Mouse (Mus musculus) midbrain, embryonic 12.5 days (tissue): ENCODE measurements at regions not wholly inside any gene's neighbourhood (a gene's known extent, or its start where the extent isn't known, plus 50 kb on each side); places are given as distances from the start of the nearest gene placed in this dataset.

ENCODE experiments used
- ATAC-seq: fragments of 200-750 bp; cut with Nextera tagmentation; 2 replicates; pipeline ENCODE4 v1.8.0; 2017; ENCODE audit warnings: low read depth, moderate TSS enrichment, moderate library complexity; ENCODE audit not compliant: low FRiP score
- H3K27ac ChIP-seq: fragments of 300-500 bp; sonication (generic); replicated peaks from 2 replicates; pipeline ENCODE4 v1.5.1; 2016; ENCODE audit warnings: mild to moderate bottlenecking
- H3K27me3 ChIP-seq: fragments of 300-500 bp; sonication (generic); 2 replicates; pipeline ENCODE4 v1.6.1; 2016; ENCODE audit warnings: mild to moderate bottlenecking
- H3K36me3 ChIP-seq: fragments of 300-500 bp; sonication (generic); 2 replicates; pipeline ENCODE4 v1.6.1; 2016
- H3K4me1 ChIP-seq: fragments of 300-500 bp; sonication (generic); 2 replicates; pipeline ENCODE4 v1.6.1; 2016
- H3K4me2 ChIP-seq: fragments of 300-500 bp; sonication (generic); replicated peaks from 2 replicates; pipeline ENCODE4 v1.6.1; 2016; ENCODE audit warnings: mild to moderate bottlenecking, moderate library complexity
- H3K4me3 ChIP-seq: fragments of 300-500 bp; sonication (generic); 2 replicates; pipeline ENCODE4 v1.5.1; 2016; ENCODE audit warnings: mild to moderate bottlenecking
- H3K9ac ChIP-seq: fragments of 300-500 bp; sonication (generic); replicated peaks from 2 replicates; pipeline ENCODE4 v1.6.1; 2016; ENCODE audit warnings: mild to moderate bottlenecking, moderate library complexity
- H3K9me3 ChIP-seq: fragments of 300-500 bp; sonication (generic); 2 replicates; pipeline ENCODE4 v1.6.1; 2016; ENCODE audit warnings: mild to moderate bottlenecking
- WGBS: fragments of 180-500 bp; shearing (Covaris S2); methylation state at CpG from one replicate; pipeline ENCODE4 v1.1.7; 2016; 5-methylcytosine and 5-hydroxymethylcytosine counted together

DNA sequence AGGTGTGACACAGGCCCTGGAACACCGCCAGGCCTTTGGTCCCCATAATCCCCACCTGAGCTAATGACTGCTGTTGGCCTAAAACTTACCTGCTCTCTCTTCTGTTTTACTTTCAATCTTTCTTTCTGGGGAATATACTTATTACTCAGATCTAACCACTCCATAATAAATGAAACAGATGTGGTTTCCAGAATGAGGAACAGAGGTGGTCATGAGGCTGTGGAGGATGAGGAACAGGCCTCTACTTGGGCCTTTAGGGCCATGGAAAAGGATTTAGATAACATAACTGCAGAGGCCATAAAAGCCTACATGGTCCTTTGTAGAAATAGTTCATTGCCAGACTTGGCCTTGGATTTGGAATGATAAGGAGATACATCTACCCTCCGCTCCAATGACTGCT is 74.1 kb downstream of the B3gnt5 start:
- no peak for ATAC-seq
- Histone ChIP-seq H3K4me3 (no peak overlapping the region), H3K9me3 (no peaks in the 10 kb centered on the region), H3K36me3 (no peaks in the 10 kb centered on the region), H3K4me2 (no peak overlapping the region), H3K9ac (no peak overlapping the region), H3K27me3 (no peaks in the 10 kb centered on the region), H3K4me1 (no peaks in the 10 kb centered on the region), H3K27ac (no peak overlapping the region)
- 98% methylated on average over 2 of the region's 2 CpGs for WGBS

GRCm38 (mm10) chr16:19834750-19835149 is 74.7 kb downstream of the B3gnt5 start:
- Histone ChIP-seq H3K36me3 (no peaks in the 10 kb centered on the region), H3K4me1 (no peaks in the 10 kb centered on the region), H3K9me3 (no peaks in the 10 kb centered on the region), H3K9ac (no peak overlapping the region), H3K27ac (no peak overlapping the region), H3K27me3 (no peaks in the 10 kb centered on the region), H3K4me2 (no peak overlapping the region), H3K4me3 (no peak overlapping the region)
- WGBS: 83% methylated on average over 2 of the region's 2 CpGs
- no peak for ATAC-seq

DNA sequence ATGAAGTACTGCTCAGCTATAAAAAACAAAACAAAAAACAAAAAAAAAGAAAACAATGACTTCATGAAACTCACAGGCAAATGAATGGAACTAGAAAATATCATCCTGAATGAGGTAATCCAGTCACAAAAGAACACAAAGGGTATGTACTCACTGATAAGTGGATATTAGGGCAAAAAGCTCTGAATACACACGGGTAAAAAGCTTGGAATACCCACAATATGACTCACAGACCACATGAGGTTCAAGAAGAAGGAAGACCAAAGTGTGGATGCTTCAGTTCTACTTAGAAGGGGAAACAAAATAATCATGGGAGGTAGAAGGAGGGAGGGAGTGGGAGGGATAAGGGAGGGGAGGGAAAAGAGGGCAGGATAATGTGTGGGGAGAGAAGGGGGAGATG is 79.8 kb downstream of the B3gnt5 start:
- Histone ChIP-seq H3K36me3 (no peaks in the 10 kb centered on the region), H3K9me3 (no peaks in the 10 kb centered on the region), H3K4me3 (no peak overlapping the region), H3K4me2 (no peak overlapping the region), H3K4me1 (no peaks in the 10 kb centered on the region), H3K27me3 (no peaks in the 10 kb centered on the region), H3K9ac (no peak overlapping the region), H3K27ac (no peak overlapping the region)
- WGBS: 46% methylated on average over 1 of the region's 1 CpGs
- ATAC-seq: no peak

DNA sequence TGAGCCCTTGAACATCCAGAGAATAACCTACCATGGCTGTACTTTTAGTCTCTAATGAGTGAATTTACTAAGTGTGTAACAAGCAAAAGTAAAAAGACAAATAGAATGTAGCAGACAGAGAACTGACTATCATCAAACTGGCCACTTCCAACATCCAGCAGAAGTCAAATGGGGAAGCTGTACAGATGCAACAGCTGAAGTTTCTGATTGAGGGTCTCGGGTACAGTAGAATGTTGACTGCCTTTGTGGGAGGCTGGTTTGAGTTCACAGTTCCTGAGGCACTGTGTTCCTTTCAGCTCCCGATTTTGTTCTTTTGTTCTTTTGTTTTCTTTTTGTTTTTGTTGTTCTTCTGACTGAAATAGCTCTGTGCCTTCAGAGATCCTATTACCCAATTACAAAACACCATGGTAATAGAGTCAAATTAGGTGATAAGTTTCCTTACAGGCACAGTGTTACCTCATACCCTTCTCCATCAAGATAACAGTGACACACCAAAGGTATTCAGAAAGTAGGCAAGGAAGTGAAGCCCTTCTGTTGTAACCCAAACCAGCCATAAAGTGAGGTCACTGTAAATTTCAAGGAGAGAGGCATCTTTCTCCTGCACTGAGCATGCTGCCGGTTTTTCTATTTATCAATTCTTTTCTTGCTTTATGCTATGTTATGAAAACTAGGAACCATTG is 82.5 kb downstream of the B3gnt5 start:
- H3K9me3 ChIP-seq: no peaks in the 10 kb centered on the region

GRCm38 (mm10) chr16:19843738-19844137 is 83.7 kb downstream of the B3gnt5 start:
- no peaks in the 10 kb centered on the region for H3K27me3 ChIP-seq
- no peaks in the 10 kb centered on the region for H3K36me3 ChIP-seq
- no peak overlapping the region for H3K9ac ChIP-seq
- H3K27ac ChIP-seq: no peak overlapping the region
- no peaks in the 10 kb centered on the region for H3K4me1 ChIP-seq
- ATAC-seq: no peak
- H3K4me3 ChIP-seq: no peak overlapping the region
- H3K4me2 ChIP-seq: no peak overlapping the region
- no peaks in the 10 kb centered on the region for H3K9me3 ChIP-seq

More for the DNA sequence above, 82.5 kb downstream of the B3gnt5 start:
- H3K4me1 ChIP-seq: no peaks in the 10 kb centered on the region
- 67% methylated on average over 3 of the region's 3 CpGs for WGBS
- ATAC-seq: no peak
- no peaks in the 10 kb centered on the region for H3K27me3 ChIP-seq
- H3K9ac ChIP-seq: no peak overlapping the region
- H3K4me2 ChIP-seq: no peak overlapping the region
- no peak overlapping the region for H3K27ac ChIP-seq
- H3K4me3 ChIP-seq: no peak overlapping the region
- no peaks in the 10 kb centered on the region for H3K36me3 ChIP-seq

- 0 out of 2 replicates have a peak, but pooled peaks have one; percentile 19 for ATAC-seq
- Histone ChIP-seq H3K27ac (no peak overlapping the region), H3K27me3 (no peaks in the 10 kb centered on the region), H3K9ac (no peak overlapping the region), H3K4me3 (no peak overlapping the region), H3K4me1 (no peaks in the 10 kb centered on the region), H3K36me3 (no peaks in the 10 kb centered on the region), H3K9me3 (no peaks in the 10 kb centered on the region), H3K4me2 (no peak overlapping the region)
- WGBS: 52% methylated on average over 1 of the region's 1 CpGs
Observed at GRCm38 (mm10) chr16:19848395-19848794, 88.4 kb downstream of the B3gnt5 start.

- H3K36me3 ChIP-seq: no peaks in the 10 kb centered on the region
- no peak overlapping the region for H3K9ac ChIP-seq
- no peak overlapping the region for H3K4me3 ChIP-seq
- H3K9me3 ChIP-seq: no peaks in the 10 kb centered on the region
- 72% methylated on average over 5 of the region's 5 CpGs for WGBS
- no peaks in the 10 kb centered on the region for H3K27me3 ChIP-seq
- no peaks in the 10 kb centered on the region for H3K4me1 ChIP-seq
- no peak overlapping the region for H3K4me2 ChIP-seq
- H3K27ac ChIP-seq: no peak overlapping the region
- no peak for ATAC-seq
Observed at GRCm38 (mm10) chr16:19865306-19865705, 105.3 kb downstream of the B3gnt5 start.

- Histone ChIP-seq H3K4me3 (no peak overlapping the region), H3K4me1 (no peaks in the 10 kb centered on the region), H3K36me3 (no peaks in the 10 kb centered on the region), H3K4me2 (no peak overlapping the region), H3K9me3 (no peaks in the 10 kb centered on the region), H3K27me3 (no peaks in the 10 kb centered on the region), H3K9ac (no peak overlapping the region), H3K27ac (no peak overlapping the region)
- ATAC-seq: no peak
Observed at GRCm38 (mm10) chr16:19865931-19866330, 105.9 kb downstream of the B3gnt5 start.

GRCm38 (mm10) chr16:19869425-19869824 is 109.4 kb downstream of the B3gnt5 start:
- Histone ChIP-seq H3K4me2 (no peak overlapping the region), H3K4me1 (no peaks in the 10 kb centered on the region), H3K4me3 (no peak overlapping the region), H3K27me3 (no peaks in the 10 kb centered on the region), H3K9ac (no peak overlapping the region), H3K36me3 (no peaks in the 10 kb centered on the region), H3K9me3 (no peaks in the 10 kb centered on the region), H3K27ac (no peak overlapping the region)
- no peak for ATAC-seq

GRCm38 (mm10) chr16:19876861-19877554 is 105.8 kb downstream of the Klhl6 start:
- no peak overlapping the region for H3K4me3 ChIP-seq
- no peaks in the 10 kb centered on the region for H3K4me1 ChIP-seq
- H3K9me3 ChIP-seq: no peaks in the 10 kb centered on the region
- no peak for ATAC-seq
- WGBS: 66% methylated on average over 10 of the region's 10 CpGs
- no peak overlapping the region for H3K27ac ChIP-seq
- H3K4me2 ChIP-seq: no peak overlapping the region
- H3K9ac ChIP-seq: no peak overlapping the region
- no peaks in the 10 kb centered on the region for H3K36me3 ChIP-seq
- H3K27me3 ChIP-seq: no peaks in the 10 kb centered on the region

DNA sequence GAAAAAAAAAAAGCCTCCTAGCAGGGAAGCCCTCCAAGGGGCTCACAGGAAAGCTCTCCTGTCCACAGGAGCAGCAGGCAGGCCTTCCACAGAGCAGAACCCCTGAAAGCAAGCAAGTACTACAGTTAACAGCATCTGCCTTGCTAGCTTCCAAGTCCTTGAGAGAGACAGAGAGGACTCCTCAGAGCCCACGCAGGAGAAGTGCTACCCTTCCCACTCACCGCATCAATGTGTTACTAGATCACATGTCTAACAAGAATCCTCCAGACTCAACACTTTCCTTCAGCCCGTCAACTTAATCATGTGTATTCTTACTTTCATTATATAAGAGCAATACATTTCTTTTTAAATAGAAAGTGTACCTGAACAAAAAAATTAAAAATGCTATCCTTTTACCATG is 99.9 kb downstream of the Klhl6 start:
- Histone ChIP-seq H3K27ac (no peak overlapping the region), H3K4me2 (no peak overlapping the region), H3K4me1 (no peaks in the 10 kb centered on the region), H3K27me3 (no peaks in the 10 kb centered on the region), H3K9me3 (no peaks in the 10 kb centered on the region), H3K9ac (no peak overlapping the region), H3K4me3 (no peak overlapping the region), H3K36me3 (no peaks in the 10 kb centered on the region)
- WGBS: 88% methylated on average over 3 of the region's 3 CpGs
- no peak for ATAC-seq

- H3K9me3 ChIP-seq: no peaks in the 10 kb centered on the region
- no peaks in the 10 kb centered on the region for H3K27me3 ChIP-seq
- no peak overlapping the region for H3K27ac ChIP-seq
- WGBS: 46% methylated on average over 9 of the region's 9 CpGs
- 0 out of 2 replicates have a peak, but pooled peaks have one; percentile 44 for ATAC-seq
- no peaks in the 10 kb centered on the region for H3K36me3 ChIP-seq
- no peak overlapping the region for H3K4me3 ChIP-seq
- H3K4me2 ChIP-seq: no peak overlapping the region
- no peak overlapping the region for H3K9ac ChIP-seq
- H3K4me1 ChIP-seq: no peaks in the 10 kb centered on the region
Observed at GRCm38 (mm10) chr16:19883776-19884513, 98.9 kb downstream of the Klhl6 start.
